Mouse (Mus musculus) brain, embryonic 14.5 days (tissue): ENCODE measurements at regions not wholly inside any gene's neighbourhood (a gene's known extent, or its start where the extent isn't known, plus 50 kb on each side); places are given as distances from the start of the nearest gene placed in this dataset.

Experiments used
- CTCF ChIP-seq: fragments of 200-500 bp; IDR thresholded peaks from 2 replicates; pipeline ENCODE4 v1.5.1; 2012; ENCODE audit warnings: inconsistent platforms, mild to moderate bottlenecking, moderate library complexity, borderline replicate concordance; ENCODE audit not compliant: insufficient read depth, insufficient read length; ENCODE audit errors: extremely low read depth
- POLR2A ChIP-seq: fragments of 200-500 bp; IDR thresholded peaks from 2 replicates; pipeline ENCODE4 v1.6.1; 2012; ENCODE audit warnings: mild to moderate bottlenecking, inconsistent platforms, borderline replicate concordance; ENCODE audit not compliant: poor library complexity, insufficient read depth, insufficient read length, severe bottlenecking; ENCODE audit errors: extremely low read depth

GRCm38 (mm10) chr19:21186016-21186415 is 86.1 kb upstream of the Zfand5 start:
- TF ChIP-seq CTCF (no peak), POLR2A (no peak)
